ENCODE assay signal across 14 mouse cellular contexts in the genomic region with DNA sequence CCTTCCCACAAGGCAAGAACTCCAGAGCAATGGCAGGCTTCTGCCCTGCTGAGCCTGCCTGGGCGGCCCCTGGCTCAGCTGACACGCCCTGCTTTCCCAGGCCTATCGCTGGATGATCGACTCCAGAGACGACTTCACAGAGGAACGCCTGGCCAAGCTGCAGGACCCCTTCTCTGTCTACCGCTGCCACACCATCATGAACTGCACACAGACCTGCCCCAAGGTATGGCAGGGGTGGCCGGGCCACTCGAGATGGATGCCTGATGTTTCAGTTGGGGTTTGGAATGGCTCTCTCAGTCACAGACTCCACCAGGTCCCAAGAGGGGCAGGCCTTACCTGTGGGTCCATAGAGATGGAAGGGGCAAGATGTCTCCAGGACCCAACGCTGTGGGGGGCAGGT. TPM values are rescaled to one million over a fixed set of nuclear protein-coding genes. Genes with fewer than 3 reads are reported as not detected.
"Had no signal": no experiment of that assay in that cellular context is flagged by ENCODE, and none has a peak within 500 bp of the region (broad histone marks: within the 10 kb centered on the region; RNA-seq: fewer than 3 reads in every experiment).

No protein-coding gene starts in this region.

- DNase-seq: kidney, adult 8-10 months; kidney, postnatal 4 days; left cerebral cortex, postnatal 4 days; lung, embryonic 14.5 days; midbrain, embryonic 14.5 days; right cerebral cortex, postnatal 14 days; thymus, adult 18-20 months; thymus, postnatal 14 days had no signal

- H3K27me3 ChIP-seq: liver, embryonic 12.5 days; neural tube, embryonic 13.5 days had no signal

- H3K4me2 ChIP-seq: liver, embryonic 12.5 days; lung, embryonic 14.5 days; neural tube, embryonic 13.5 days had no signal

- ATAC-seq: hindbrain, embryonic 16.5 days; inflammation-experienced regulatory T-cells, adult 6 months; liver, embryonic 12.5 days had no signal

- H3K27ac ChIP-seq: kidney, postnatal 0 days; layer of hippocampus, adult 2 months; liver, embryonic 12.5 days; neural tube, embryonic 13.5 days had no signal

- H3K4me1 ChIP-seq: neural tube, embryonic 13.5 days had no signal

- H3K4me3 ChIP-seq: layer of hippocampus, adult 2 months; liver, embryonic 12.5 days; neural tube, embryonic 13.5 days had no signal

- H3K9me3 ChIP-seq: liver, embryonic 12.5 days; neural tube, embryonic 13.5 days had no signal

- H3K9ac ChIP-seq: liver, embryonic 12.5 days; lung, embryonic 14.5 days; neural tube, embryonic 13.5 days had no signal

RNA-seq across cellular contexts. Expression of a gene that starts 32.9 kb away (rescaled TPM):
- polyA plus RNA-seq: inflammation-experienced regulatory T-cells, adult 6 months had no signal
